Mouse (Mus musculus) testis, postnatal 10 days (tissue): ENCODE results near the gene Gpbar1.
"Not testable (repeated sequence)": the region's sequence is repeated elsewhere in the genome, so short reads cannot be mapped to it uniquely, and the experiment has no call there.

Experiments used
- DNase-seq: peaks from one replicate; pipeline ENCODE4 v3.0.0; 2021; ENCODE audit warnings: low spot score

Gpbar1 gene

DNA sequence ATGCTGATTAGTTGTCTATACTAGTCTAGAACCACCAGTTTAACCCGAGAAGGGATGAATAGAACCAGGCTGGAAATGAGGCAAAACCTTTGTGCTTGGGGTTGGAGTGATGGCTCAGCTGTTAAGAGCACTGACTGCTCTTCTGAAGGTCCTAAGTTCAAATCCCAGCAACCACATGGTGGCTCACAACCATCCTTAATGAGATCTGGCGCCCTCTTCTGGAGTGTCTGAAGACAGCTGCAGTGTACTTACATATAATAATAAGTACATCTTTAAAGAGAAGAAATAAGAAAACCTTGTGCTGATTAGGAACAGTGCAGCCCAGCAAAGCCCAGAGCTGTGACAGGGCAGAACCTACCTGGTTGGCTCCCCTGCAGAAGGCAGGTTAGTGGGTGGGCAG is 48.6 kb downstream of the Gpbar1 start:
- DNase-seq, result not testable (repeated sequence)
